Mouse (Mus musculus) bone marrow, adult 2 months (tissue): ENCODE measurements around the gene Dgcr2. TPM values are rescaled to one million over a fixed set of nuclear protein-coding genes. Genes with fewer than 3 reads are reported as not detected.
A peak's percentile ranks its signal among the peaks of the same experiment; 100 is the strongest.

Source experiments
- H3K27ac ChIP-seq: fragments of 200-500 bp; 2 replicates; pipeline ENCODE4 v1.5.1; 2012; ENCODE audit warnings: low read depth, mild to moderate bottlenecking, control low read depth, inconsistent platforms, low read length; ENCODE audit not compliant: control insufficient read depth, poor library complexity, insufficient read depth
- H3K4me1 ChIP-seq: fragments of 200-500 bp; 2 replicates; pipeline ENCODE4 v1.6.1; 2011; ENCODE audit warnings: low read length; ENCODE audit not compliant: control insufficient read depth, insufficient read depth
- H3K4me3 ChIP-seq: fragments of 200-500 bp; replicated peaks from 2 replicates; pipeline ENCODE3; 2011; ENCODE audit warnings: mild to moderate bottlenecking, low read depth, low read length, control low read depth; ENCODE audit not compliant: control insufficient read depth
- CTCF ChIP-seq: fragments of 200-500 bp; IDR thresholded peaks from 2 replicates; pipeline ENCODE4 v1.5.1; 2011; ENCODE audit warnings: low read length, control low read depth; ENCODE audit not compliant: control insufficient read depth, insufficient read depth
- POLR2A ChIP-seq: fragments of 200-500 bp; IDR thresholded peaks from 2 replicates; pipeline ENCODE4 v1.6.1; 2011; ENCODE audit warnings: low read depth, mild to moderate bottlenecking, control low read depth, low read length, borderline replicate concordance; ENCODE audit not compliant: control insufficient read depth
- WGBS: fragments of 180-500 bp; shearing (Covaris S2); methylation state at CpG from one replicate; pipeline ENCODE4 v1.1.7; 2018; 5-methylcytosine and 5-hydroxymethylcytosine counted together
- polyA plus RNA-seq: library from polyadenylated mRNA; stranded (reverse); fragments of >200 nt; gene quantifications from 2 replicates; pipeline ENCODE4 v1.2.4, GENCODE M21; 2011; ENCODE audit warnings: low replicate concordance; ENCODE audit not compliant: missing spikeins, insufficient read depth, insufficient read length

Gene Dgcr2
- 7.7 and 22.4 TPM in 2 replicates for polyA plus RNA-seq

DNA sequence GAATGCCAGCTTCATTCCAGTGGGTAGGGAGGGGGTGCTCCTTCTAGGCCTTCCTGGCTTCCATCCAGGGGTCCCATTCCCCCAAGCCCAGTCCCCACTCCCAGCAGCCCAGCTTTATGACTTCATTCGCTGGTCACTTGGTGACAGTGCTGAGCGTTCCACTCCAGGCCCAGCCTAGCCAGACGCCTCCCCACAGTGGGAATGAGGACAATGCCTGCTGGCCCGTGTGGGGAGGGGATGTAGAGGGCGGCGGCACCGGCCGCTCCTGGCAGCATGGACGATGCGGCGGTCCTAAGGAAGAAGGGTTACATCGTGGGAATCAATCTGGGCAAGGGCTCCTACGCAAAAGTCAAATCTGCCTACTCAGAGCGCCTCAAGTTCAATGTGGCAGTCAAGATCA lies at the start of gene Dgcr2, which contains the start of gene Tssk2:
TSS of gene Dgcr2 (minus strand) at position 101 of the 400 bp plus-strand sequence.
TSS of gene Tssk2 (plus strand) at position 176 of the 400 bp plus-strand sequence.
- Histone ChIP-seq H3K4me3 (no peak within 1 kb of the TSS), H3K4me1 (no peaks in the 10 kb centered on the region), H3K27ac (no peak within 1 kb of the TSS)
- WGBS = 92% methylated on average over 14 of the region's 14 CpGs
- TF ChIP-seq POLR2A = no peak
- TF ChIP-seq CTCF = no peak

- Histone ChIP-seq H3K4me1 (no peaks in the 10 kb centered on the region), H3K4me3 (no peak overlapping the region), H3K27ac (no peak overlapping the region)
- TF ChIP-seq CTCF (no peak), POLR2A (no peak)
- WGBS = 59% methylated on average over 7 of the region's 7 CpGs
Measured at GRCm38 (mm10) chr16:17945081-17945831, 46.9 kb upstream of the Dgcr2 start.

DNA sequence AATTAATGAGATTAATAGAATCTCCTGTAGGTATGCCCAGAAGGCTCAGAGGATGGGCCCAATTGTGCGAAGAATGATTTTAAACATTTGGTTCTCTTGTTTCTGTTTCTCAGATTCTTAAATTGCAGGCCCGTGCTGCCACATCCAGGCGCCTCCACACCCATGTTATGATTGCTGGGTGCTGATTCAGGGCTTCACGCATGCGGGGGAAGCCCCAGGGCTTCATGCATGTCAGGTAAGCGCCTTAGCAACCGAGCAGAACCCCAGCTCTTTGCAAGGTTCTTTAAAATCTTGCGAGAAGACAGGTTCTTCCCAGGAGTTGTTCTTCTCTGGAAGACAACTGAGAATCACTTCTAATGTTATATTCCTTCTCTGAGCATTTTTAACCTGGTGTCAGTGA lies 45.1 kb upstream of the Dgcr2 start:
- no peak for TF ChIP-seq POLR2A
- no peak for TF ChIP-seq CTCF
- Histone ChIP-seq H3K4me1 (no peaks in the 10 kb centered on the region), H3K27ac (no peak overlapping the region), H3K4me3 (no peak overlapping the region)
- 87% methylated on average over 8 of the region's 8 CpGs for WGBS

DNA sequence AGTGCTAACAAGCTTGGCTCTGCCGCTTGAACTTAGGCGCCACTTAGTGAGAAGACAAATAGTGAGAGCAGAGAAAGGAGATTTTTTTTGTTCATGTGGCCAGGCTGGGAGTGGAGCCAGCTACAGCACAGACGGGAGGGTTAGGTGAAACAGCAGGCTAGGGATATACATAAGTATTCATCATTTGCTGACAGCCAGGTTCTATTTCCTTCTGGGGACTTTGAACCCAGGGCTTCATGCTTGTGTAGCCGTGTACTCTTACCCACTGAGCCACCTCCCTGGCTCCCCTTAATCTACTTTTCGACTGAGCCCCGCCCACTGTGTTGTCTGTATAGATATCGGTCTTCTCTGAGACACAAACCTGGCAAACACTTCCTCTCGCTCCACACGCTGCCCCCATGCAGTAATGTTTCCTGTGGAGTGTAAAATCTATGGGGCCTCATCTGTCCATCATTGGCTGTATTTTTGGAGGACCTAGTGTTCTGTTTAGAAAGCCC lies 40.9 kb upstream of the Dgcr2 start:
- Histone ChIP-seq H3K4me1 (peaks cover 1% of the 10 kb centered on the region; the same call in 1 of the 2 replicates), H3K27ac (peak overlapping the region; percentile 4; the same call in 1 of the 2 replicates), H3K4me3 (no peak overlapping the region)
- TF ChIP-seq POLR2A (no peak), CTCF (no peak)
- WGBS = 23% methylated on average over 9 of the region's 9 CpGs

GRCm38 (mm10) chr16:17938821-17939220 lies 40.5 kb upstream of the Dgcr2 start:
- Histone ChIP-seq H3K4me1 (peaks cover 2% of the 10 kb centered on the region; the same call in 1 of the 2 replicates), H3K4me3 (no peak overlapping the region), H3K27ac (peak overlapping the region; percentile 4)
- WGBS = 6% methylated on average over 7 of the region's 7 CpGs
- TF ChIP-seq POLR2A (no peak), CTCF (peak; percentile 90)

- WGBS = 31% methylated on average over 7 of the region's 7 CpGs
- TF ChIP-seq CTCF (no peak), POLR2A (no peak)
- Histone ChIP-seq H3K4me1 (peaks cover 2% of the 10 kb centered on the region; the same call in 1 of the 2 replicates), H3K27ac (no peak overlapping the region), H3K4me3 (no peak overlapping the region)
Measured at GRCm38 (mm10) chr16:17938187-17938586, 39.8 kb upstream of the Dgcr2 start.

GRCm38 (mm10) chr16:17936776-17937175 lies 38.4 kb upstream of the Dgcr2 start:
- no peak for TF ChIP-seq CTCF
- TF ChIP-seq POLR2A = no peak
- 75% methylated on average over 10 of the region's 10 CpGs for WGBS
- Histone ChIP-seq H3K4me1 (peaks cover 2% of the 10 kb centered on the region; the same call in 1 of the 2 replicates), H3K27ac (no peak overlapping the region), H3K4me3 (no peak overlapping the region)

DNA sequence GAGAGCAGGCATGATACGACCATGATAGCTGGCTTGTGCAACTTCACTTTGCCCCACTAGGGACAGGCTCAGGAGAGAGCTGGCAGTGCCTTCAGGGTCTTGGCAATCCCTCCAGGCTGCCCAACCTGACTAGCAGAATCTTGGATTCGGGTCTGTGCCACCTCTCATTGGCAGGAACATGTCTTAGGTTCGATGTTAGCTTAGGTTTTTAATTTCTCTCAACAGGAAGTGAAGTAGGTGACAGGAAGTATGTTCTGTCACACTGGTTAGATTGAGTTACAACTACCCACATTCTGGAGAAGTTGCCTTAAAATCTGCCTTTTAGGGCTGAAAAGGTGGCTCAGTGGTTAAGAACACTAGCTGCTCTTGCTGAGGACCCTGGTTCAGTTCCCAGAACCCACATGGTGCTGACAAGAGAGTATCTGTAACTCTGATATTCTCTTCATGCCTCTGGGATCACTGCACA lies 36.1 kb upstream of the Dgcr2 start:
- 11% methylated on average over 3 of the region's 3 CpGs for WGBS
- TF ChIP-seq POLR2A (no peak), CTCF (no peak)
- peak overlapping the region; percentile 53 for H3K27ac ChIP-seq
- H3K4me3 ChIP-seq = no peak overlapping the region
- H3K4me1 ChIP-seq = peaks cover 2% of the 10 kb centered on the region; the same call in 1 of the 2 replicates
